Mouse (Mus musculus) small intestine, adult 2 months (tissue): ENCODE data around the gene Pou5f1. TPM values are rescaled to one million over a fixed set of nuclear protein-coding genes. Genes with fewer than 3 reads are reported as not detected.

Experiments
- H3K27ac ChIP-seq: fragments of 200-500 bp; 2 replicates; pipeline ENCODE4 v1.5.1; 2012; ENCODE audit warnings: low read depth, low read length, control low read depth, inconsistent platforms; ENCODE audit not compliant: insufficient read depth
- H3K27me3 ChIP-seq: fragments of 200-500 bp; 2 replicates; pipeline ENCODE4 v1.6.1; 2012; ENCODE audit warnings: mild to moderate bottlenecking, moderate library complexity, low read length, inconsistent platforms; ENCODE audit not compliant: control insufficient read depth, insufficient read depth
- H3K36me3 ChIP-seq: fragments of 200-500 bp; 2 replicates; pipeline ENCODE4 v1.6.1; 2012; ENCODE audit warnings: mild to moderate bottlenecking, low read length, control low read depth, inconsistent platforms; ENCODE audit not compliant: control insufficient read depth, insufficient read depth
- H3K4me1 ChIP-seq: fragments of 200-500 bp; 2 replicates; pipeline ENCODE4 v1.6.1; 2012; ENCODE audit warnings: low read length, inconsistent platforms, mixed read lengths; ENCODE audit not compliant: control insufficient read depth, insufficient read depth, insufficient read length
- H3K4me3 ChIP-seq: fragments of 200-500 bp; 2 replicates; pipeline ENCODE4 v1.5.1; 2012; ENCODE audit warnings: low read depth, mild to moderate bottlenecking, control low read depth, inconsistent platforms, low read length, moderate library complexity
- CTCF ChIP-seq: fragments of 200-500 bp; IDR thresholded peaks from 2 replicates; pipeline ENCODE4 v1.5.1; 2012; ENCODE audit warnings: low read depth, mild to moderate bottlenecking, control low read depth, inconsistent platforms, low read length, moderate library complexity, mixed read lengths; ENCODE audit not compliant: insufficient replicate concordance, insufficient read length; ENCODE audit errors: extremely low read depth
- POLR2A ChIP-seq: fragments of 200-500 bp; IDR thresholded peaks from 2 replicates; pipeline ENCODE4 v1.6.1; 2012; ENCODE audit warnings: low read depth, mild to moderate bottlenecking, control low read depth, inconsistent platforms, low read length, moderate library complexity
- WGBS: fragments of 180-500 bp; shearing (Covaris S2); methylation state at CpG from one replicate; pipeline ENCODE4 v1.1.7; 2018; 5-methylcytosine and 5-hydroxymethylcytosine counted together
- polyA plus RNA-seq: library from polyadenylated mRNA; depleted of rRNA; stranded (reverse); fragments of >200 nt; gene quantifications from 2 replicates; pipeline ENCODE4 v1.2.3, GENCODE M21; 2012

Gene Pou5f1
- polyA plus RNA-seq, 1 experiment: not detected

DNA sequence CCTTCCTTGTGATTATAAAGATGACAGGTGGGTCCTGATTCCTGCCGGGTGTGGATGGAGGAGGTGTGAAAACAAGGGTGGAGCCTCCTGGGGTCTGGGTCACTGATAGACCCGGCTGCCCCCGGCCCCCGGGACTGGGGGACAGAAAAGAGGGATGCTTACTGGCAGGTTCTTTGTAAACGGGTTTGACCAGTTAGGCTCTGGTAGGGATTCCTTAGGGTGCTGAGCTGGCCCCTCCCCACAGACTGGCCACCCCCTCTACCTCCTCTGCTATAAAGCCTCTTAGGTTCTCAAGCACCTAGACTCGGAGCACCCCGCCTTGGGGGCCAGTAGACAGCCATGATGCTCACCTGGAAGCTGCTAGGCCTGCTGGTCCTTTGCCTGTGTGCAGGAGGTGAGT lies 27.1 kb downstream of the Pou5f1 start, which contains the start of gene Psors1c2:
Gene Psors1c2, plus strand, starts transcription at position 301 of the 400 bp plus-strand sequence.
- Histone ChIP-seq H3K4me3 (no peak within 1 kb of the TSS), H3K36me3 (peaks cover 4% of the 10 kb centered on the region; the same call in 1 of the 2 replicates), H3K4me1 (no peaks in the 10 kb centered on the region), H3K27me3 (no peaks in the 10 kb centered on the region), H3K27ac (no peak within 1 kb of the TSS)
- TF ChIP-seq CTCF: no peak
- no peak for TF ChIP-seq POLR2A
- 13% methylated on average over 7 of the region's 7 CpGs for WGBS

DNA sequence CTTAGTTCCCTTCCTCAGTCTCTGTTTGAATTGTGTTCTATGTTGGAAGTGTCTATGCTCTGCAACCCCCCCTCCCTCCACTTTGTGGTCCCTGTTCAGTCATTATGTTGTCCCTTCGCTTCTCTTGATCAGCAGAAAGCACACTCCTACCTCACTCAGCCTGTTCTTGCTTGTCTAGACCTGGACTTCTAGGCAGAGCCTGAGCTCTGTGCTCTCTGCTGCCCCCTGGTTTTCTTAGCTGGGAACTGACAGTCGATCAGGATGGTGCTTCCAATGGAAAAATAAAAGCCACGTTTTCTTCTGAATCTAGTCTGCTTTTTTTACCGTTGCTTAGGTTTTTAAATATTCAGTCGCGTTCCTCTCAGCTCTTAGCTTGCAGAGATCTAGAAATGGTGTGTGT lies 28.5 kb downstream of the Pou5f1 start:
- WGBS: 4% methylated on average over 6 of the region's 6 CpGs
- Histone ChIP-seq H3K4me3 (no peak overlapping the region), H3K4me1 (0 out of 2 replicates have a peak, but pooled peaks cover 2% of the 10 kb centered on the region), H3K27me3 (no peaks in the 10 kb centered on the region), H3K36me3 (no peaks in the 10 kb centered on the region), H3K27ac (no peak overlapping the region)
- TF ChIP-seq CTCF: peak; percentile 90; the same call in 1 of the 2 replicates
- no peak for TF ChIP-seq POLR2A

GRCm38 (mm10) chr17:35537421-35537820 lies 31.6 kb downstream of the Pou5f1 start:
- no peak overlapping the region for H3K4me3 ChIP-seq
- TF ChIP-seq CTCF: no peak
- TF ChIP-seq POLR2A: no peak
- H3K36me3 ChIP-seq: no peaks in the 10 kb centered on the region
- no peak overlapping the region for H3K27ac ChIP-seq
- H3K4me1 ChIP-seq: 0 out of 2 replicates have a peak, but pooled peaks cover 2% of the 10 kb centered on the region
- no peaks in the 10 kb centered on the region for H3K27me3 ChIP-seq
- WGBS: 43% methylated on average over 4 of the region's 4 CpGs

- Histone ChIP-seq H3K36me3 (no peaks in the 10 kb centered on the region), H3K4me1 (0 out of 2 replicates have a peak, but pooled peaks cover 4% of the 10 kb centered on the region), H3K27ac (no peak overlapping the region), H3K4me3 (no peak overlapping the region), H3K27me3 (no peaks in the 10 kb centered on the region)
- WGBS: 62% methylated on average over 1 of the region's 1 CpGs
- no peak for TF ChIP-seq CTCF
- no peak for TF ChIP-seq POLR2A
Observed at GRCm38 (mm10) chr17:35538476-35538875, 32.7 kb downstream of the Pou5f1 start.

GRCm38 (mm10) chr17:35539540-35539939 lies 33.7 kb downstream of the Pou5f1 start:
- no peak overlapping the region for H3K4me3 ChIP-seq
- 63% methylated on average over 10 of the region's 10 CpGs for WGBS

DNA sequence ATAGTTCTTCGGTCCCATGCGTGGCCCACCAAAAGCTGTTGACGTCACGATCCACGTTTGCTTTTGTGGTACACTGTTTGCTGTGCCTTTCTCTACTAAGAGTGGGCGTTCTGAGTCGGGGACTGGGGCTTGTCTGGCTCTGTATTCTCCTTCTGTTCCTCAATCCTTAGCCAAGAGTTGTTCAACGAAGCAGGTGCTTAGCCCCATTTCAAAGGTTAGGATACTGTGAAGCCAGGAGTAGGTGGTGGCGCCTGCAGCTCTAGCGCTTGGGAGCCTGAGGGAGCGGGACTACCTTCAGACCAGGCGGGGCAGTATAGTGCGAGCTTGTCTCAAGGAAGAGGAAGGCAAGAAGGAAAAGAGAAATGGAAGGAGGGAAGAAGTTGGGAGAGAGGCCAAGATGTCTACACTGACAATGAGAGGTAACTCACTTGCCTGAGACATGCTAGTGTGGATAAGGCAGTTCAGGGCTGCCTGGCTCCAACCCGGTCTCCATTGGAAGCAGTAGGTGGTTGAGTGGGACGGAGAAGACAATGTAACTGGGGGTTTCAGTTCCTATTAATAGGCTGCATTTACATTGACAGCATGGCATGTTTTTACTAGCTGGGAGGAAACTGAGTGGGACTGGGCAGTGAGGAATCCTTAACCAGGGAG lies 37.1 kb downstream of the Pou5f1 start:
- Histone ChIP-seq H3K27ac (no peak overlapping the region), H3K4me1 (0 out of 2 replicates have a peak, but pooled peaks cover 4% of the 10 kb centered on the region), H3K4me3 (no peak overlapping the region), H3K27me3 (no peaks in the 10 kb centered on the region), H3K36me3 (no peaks in the 10 kb centered on the region)
- WGBS: 59% methylated on average over 15 of the region's 15 CpGs
- no peak for TF ChIP-seq CTCF
- TF ChIP-seq POLR2A: no peak

More at GRCm38 (mm10) chr17:35539540-35539939, 33.7 kb downstream of the Pou5f1 start:
- Histone ChIP-seq H3K27me3 (no peaks in the 10 kb centered on the region), H3K27ac (no peak overlapping the region), H3K36me3 (no peaks in the 10 kb centered on the region), H3K4me1 (0 out of 2 replicates have a peak, but pooled peaks cover 4% of the 10 kb centered on the region)
- TF ChIP-seq CTCF: no peak
- no peak for TF ChIP-seq POLR2A

GRCm38 (mm10) chr17:35543412-35543861 lies 37.6 kb downstream of the Pou5f1 start:
- WGBS: 49% methylated on average over 14 of the region's 14 CpGs
- no peaks in the 10 kb centered on the region for H3K27me3 ChIP-seq
- TF ChIP-seq CTCF (no peak), POLR2A (no peak)
- no peak overlapping the region for H3K27ac ChIP-seq
- no peaks in the 10 kb centered on the region for H3K36me3 ChIP-seq
- no peak overlapping the region for H3K4me3 ChIP-seq
- 0 out of 2 replicates have a peak, but pooled peaks cover 2% of the 10 kb centered on the region for H3K4me1 ChIP-seq
